Mouse (Mus musculus) midbrain, embryonic 15.5 days (tissue): ENCODE measurements around the gene Pabpc6. TPM values are rescaled to one million over a fixed set of nuclear protein-coding genes. Genes with fewer than 3 reads are reported as not detected.

ENCODE experiments used
- ATAC-seq: fragments of 200-750 bp; cut with Nextera tagmentation; replicated peaks from 2 replicates; pipeline ENCODE4 v1.8.0; 2017; ENCODE audit warnings: moderate TSS enrichment
- H3K27ac ChIP-seq: fragments of 300-500 bp; sonication (generic); 2 replicates; pipeline ENCODE4 v1.5.1; 2015; ENCODE audit warnings: mild to moderate bottlenecking, inconsistent platforms
- H3K27me3 ChIP-seq: fragments of 300-500 bp; sonication (generic); replicated peaks from 2 replicates; pipeline ENCODE4 v1.6.1; 2015; ENCODE audit warnings: inconsistent platforms
- H3K36me3 ChIP-seq: fragments of 300-500 bp; sonication (generic); replicated peaks from 2 replicates; pipeline ENCODE4 v1.6.1; 2015; ENCODE audit warnings: inconsistent platforms
- H3K4me1 ChIP-seq: fragments of 300-500 bp; sonication (generic); 2 replicates; pipeline ENCODE4 v1.6.1; 2015; ENCODE audit warnings: inconsistent platforms
- H3K4me2 ChIP-seq: fragments of 300-500 bp; sonication (generic); 2 replicates; pipeline ENCODE4 v1.6.1; 2015; ENCODE audit warnings: inconsistent platforms, mild to moderate bottlenecking, moderate library complexity
- H3K4me3 ChIP-seq: fragments of 300-500 bp; sonication (generic); 2 replicates; pipeline ENCODE4 v1.5.1; 2015; ENCODE audit warnings: mild to moderate bottlenecking, inconsistent platforms
- H3K9ac ChIP-seq: fragments of 300-500 bp; sonication (generic); 2 replicates; pipeline ENCODE4 v1.6.1; 2015; ENCODE audit warnings: mild to moderate bottlenecking, inconsistent platforms
- H3K9me3 ChIP-seq: fragments of 300-500 bp; sonication (generic); 2 replicates; pipeline ENCODE4 v1.6.1; 2016; ENCODE audit warnings: inconsistent platforms
- WGBS: fragments of 180-500 bp; shearing (Covaris S2); methylation state at CpG from one replicate; pipeline ENCODE4 v1.1.7; 2015; ENCODE audit warnings: mixed read lengths; 5-methylcytosine and 5-hydroxymethylcytosine counted together
- polyA plus RNA-seq: library from polyadenylated mRNA; unstranded; fragments of >200 nt; fragmentation: Nextera tagmentation; extraction: Ambion mirVana; gene quantifications from 2 replicates; pipeline ENCODE4 v1.2.1, GENCODE M21; 2015

The Pabpc6 gene
- polyA plus RNA-seq: not detected in 2 replicates

GRCm38 (mm10) chr17:9669283-9669905, at the start of gene Pabpc6:
Gene Pabpc6 (minus strand): TSS chr17:9669717.
- no peaks in the 10 kb centered on the region for H3K9me3 ChIP-seq
- no peak within 1 kb of the TSS for H3K27ac ChIP-seq
- no peak within 1 kb of the TSS for H3K9ac ChIP-seq
- no peaks in the 10 kb centered on the region for H3K27me3 ChIP-seq
- no peaks in the 10 kb centered on the region for H3K4me1 ChIP-seq
- WGBS: 96% methylated on average over 36 of the region's 36 CpGs
- no peak within 1 kb of the TSS for H3K4me3 ChIP-seq
- no peak within 1 kb of the TSS for H3K4me2 ChIP-seq
- no peaks in the 10 kb centered on the region for H3K36me3 ChIP-seq
- ATAC-seq: no peak

DNA sequence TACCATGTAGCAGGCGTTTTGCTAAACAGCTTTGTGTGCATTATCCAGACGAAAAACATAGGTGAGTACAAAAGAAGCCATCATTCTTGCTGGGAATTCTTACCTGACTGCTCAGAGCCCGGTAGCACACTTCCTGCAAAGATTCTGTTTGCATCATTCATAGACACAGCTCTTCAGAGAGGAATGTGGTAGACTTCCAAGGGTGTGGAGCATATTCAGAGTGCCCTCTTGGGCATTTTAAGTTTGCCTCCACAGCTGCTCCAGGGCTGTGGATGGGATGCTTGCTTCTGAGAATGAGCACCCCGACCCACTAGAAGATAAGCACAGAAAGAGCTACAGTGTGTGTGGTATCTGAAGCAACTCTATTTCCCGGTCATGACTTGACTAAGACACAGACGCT, 41.4 kb upstream of the Pabpc6 start:
- WGBS: 92% methylated on average over 6 of the region's 6 CpGs
- H3K27me3 ChIP-seq: no peaks in the 10 kb centered on the region
- ATAC-seq: no peak
- H3K9me3 ChIP-seq: no peaks in the 10 kb centered on the region
- H3K27ac ChIP-seq: no peak overlapping the region
- H3K4me2 ChIP-seq: no peak overlapping the region
- no peaks in the 10 kb centered on the region for H3K36me3 ChIP-seq
- H3K4me1 ChIP-seq: no peaks in the 10 kb centered on the region
- no peak overlapping the region for H3K9ac ChIP-seq
- H3K4me3 ChIP-seq: no peak overlapping the region

GRCm38 (mm10) chr17:9708888-9709287, 39.4 kb upstream of the Pabpc6 start:
- H3K27ac ChIP-seq: no peak overlapping the region
- WGBS: 94% methylated on average over 3 of the region's 3 CpGs
- no peak overlapping the region for H3K4me2 ChIP-seq
- H3K9ac ChIP-seq: no peak overlapping the region
- no peaks in the 10 kb centered on the region for H3K27me3 ChIP-seq
- H3K9me3 ChIP-seq: no peaks in the 10 kb centered on the region
- H3K4me3 ChIP-seq: no peak overlapping the region
- H3K4me1 ChIP-seq: no peaks in the 10 kb centered on the region
- ATAC-seq: no peak
- H3K36me3 ChIP-seq: no peaks in the 10 kb centered on the region

GRCm38 (mm10) chr17:9707356-9707755, 37.8 kb upstream of the Pabpc6 start:
- H3K9me3 ChIP-seq: no peaks in the 10 kb centered on the region
- no peaks in the 10 kb centered on the region for H3K36me3 ChIP-seq
- WGBS: 89% methylated on average over 1 of the region's 1 CpGs
- H3K4me1 ChIP-seq: no peaks in the 10 kb centered on the region
- H3K27ac ChIP-seq: no peak overlapping the region
- H3K4me2 ChIP-seq: no peak overlapping the region
- no peaks in the 10 kb centered on the region for H3K27me3 ChIP-seq
- H3K4me3 ChIP-seq: no peak overlapping the region
- no peak overlapping the region for H3K9ac ChIP-seq
- no peak for ATAC-seq

DNA sequence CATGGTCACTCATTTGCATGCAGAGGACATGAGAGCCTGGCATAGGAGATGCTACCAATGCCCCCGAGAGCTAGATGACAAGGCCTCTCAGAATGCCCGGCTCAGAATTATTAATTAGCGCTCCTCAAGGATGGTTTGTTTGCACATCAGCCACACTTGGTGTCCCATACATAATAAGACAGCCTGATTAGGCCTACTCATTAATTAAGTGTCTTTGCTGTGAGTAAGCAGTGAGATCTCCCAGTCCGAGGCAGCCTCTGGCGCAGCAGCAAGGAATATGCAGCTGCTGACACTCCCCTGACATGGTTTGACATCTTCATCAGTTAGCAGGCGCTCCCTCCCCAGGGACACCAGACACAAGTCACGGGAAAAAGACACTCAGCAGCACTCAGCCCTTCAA, 28.2 kb upstream of the Pabpc6 start:
- Histone ChIP-seq H3K9me3 (no peaks in the 10 kb centered on the region), H3K27me3 (no peaks in the 10 kb centered on the region), H3K4me3 (no peak overlapping the region), H3K4me2 (no peak overlapping the region), H3K27ac (no peak overlapping the region), H3K9ac (no peak overlapping the region), H3K36me3 (no peaks in the 10 kb centered on the region), H3K4me1 (peaks cover 4% of the 10 kb centered on the region; the same call in 1 of the 2 replicates)
- 37% methylated on average over 7 of the region's 7 CpGs for WGBS
- ATAC-seq: peak; percentile 33; the same call in 1 of the 2 replicates

- no peak for ATAC-seq
- Histone ChIP-seq H3K9ac (no peak overlapping the region), H3K27ac (no peak overlapping the region), H3K4me3 (no peak overlapping the region), H3K4me1 (peaks cover 5% of the 10 kb centered on the region; the same call in 1 of the 2 replicates), H3K27me3 (no peaks in the 10 kb centered on the region), H3K4me2 (no peak overlapping the region), H3K9me3 (no peaks in the 10 kb centered on the region), H3K36me3 (no peaks in the 10 kb centered on the region)
- WGBS: 70% methylated on average over 4 of the region's 4 CpGs
Observed at GRCm38 (mm10) chr17:9691251-9691650, 21.7 kb upstream of the Pabpc6 start.

- 86% methylated on average over 4 of the region's 4 CpGs for WGBS
- peaks cover 4% of the 10 kb centered on the region; the same call in 1 of the 2 replicates for H3K4me1 ChIP-seq
- no peak for ATAC-seq
Observed at GRCm38 (mm10) chr17:9683539-9684155, 14.1 kb upstream of the Pabpc6 start.

GRCm38 (mm10) chr17:9680741-9681140, 11.2 kb upstream of the Pabpc6 start:
- H3K4me1 ChIP-seq: peaks cover 4% of the 10 kb centered on the region; the same call in 1 of the 2 replicates
- ATAC-seq: no peak
- WGBS: 42% methylated on average over 8 of the region's 8 CpGs
- no peak overlapping the region for H3K4me3 ChIP-seq
- H3K4me2 ChIP-seq: no peak overlapping the region
- no peaks in the 10 kb centered on the region for H3K9me3 ChIP-seq
- no peak overlapping the region for H3K9ac ChIP-seq
- H3K27ac ChIP-seq: no peak overlapping the region
- H3K27me3 ChIP-seq: no peaks in the 10 kb centered on the region
- no peaks in the 10 kb centered on the region for H3K36me3 ChIP-seq

More at GRCm38 (mm10) chr17:9683539-9684155, 14.1 kb upstream of the Pabpc6 start:
- no peak overlapping the region for H3K9ac ChIP-seq
- no peaks in the 10 kb centered on the region for H3K27me3 ChIP-seq
- no peak overlapping the region for H3K27ac ChIP-seq
- no peak overlapping the region for H3K4me3 ChIP-seq
- H3K36me3 ChIP-seq: no peaks in the 10 kb centered on the region
- no peaks in the 10 kb centered on the region for H3K9me3 ChIP-seq
- no peak overlapping the region for H3K4me2 ChIP-seq

DNA sequence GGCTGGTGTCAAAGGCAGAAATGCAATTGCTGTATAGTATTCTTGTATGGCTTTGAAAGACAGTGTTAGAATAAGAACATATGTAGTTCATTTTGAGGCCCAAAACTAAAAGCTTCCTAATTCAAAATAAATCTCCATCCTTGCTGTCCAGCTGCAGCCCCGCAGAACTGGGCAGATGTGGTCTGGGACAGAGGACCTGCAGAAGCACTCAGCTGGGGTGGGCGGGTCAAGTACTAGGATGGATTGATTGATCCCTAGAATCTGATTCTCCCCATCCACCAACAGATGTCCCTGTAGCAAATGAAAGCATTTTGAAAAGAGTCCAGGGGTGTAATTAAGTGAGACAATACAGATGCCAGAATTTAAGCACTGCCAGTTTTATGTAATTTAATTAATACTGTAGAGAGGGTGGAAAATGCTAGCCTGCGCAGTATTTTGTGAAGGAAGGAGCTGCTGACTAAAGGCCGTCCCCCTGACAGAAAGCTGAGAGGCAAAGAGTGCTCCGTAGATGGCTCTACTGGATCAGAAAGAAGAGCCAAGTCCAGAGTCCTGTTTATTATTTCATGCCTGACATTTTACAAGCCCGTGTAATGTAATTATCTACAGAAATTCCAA, 5.8 kb upstream of the Pabpc6 start:
- H3K4me3 ChIP-seq: no peak overlapping the region
- H3K4me1 ChIP-seq: no peaks in the 10 kb centered on the region
- H3K36me3 ChIP-seq: no peaks in the 10 kb centered on the region
- no peaks in the 10 kb centered on the region for H3K27me3 ChIP-seq
- H3K4me2 ChIP-seq: no peak overlapping the region
- 68% methylated on average over 6 of the region's 6 CpGs for WGBS
- no peak for ATAC-seq
- no peaks in the 10 kb centered on the region for H3K9me3 ChIP-seq
- H3K9ac ChIP-seq: no peak overlapping the region
- no peak overlapping the region for H3K27ac ChIP-seq

- H3K36me3 ChIP-seq: no peaks in the 10 kb centered on the region
Observed at GRCm38 (mm10) chr17:9667955-9668354, 1.6 kb downstream of the Pabpc6 start.

DNA sequence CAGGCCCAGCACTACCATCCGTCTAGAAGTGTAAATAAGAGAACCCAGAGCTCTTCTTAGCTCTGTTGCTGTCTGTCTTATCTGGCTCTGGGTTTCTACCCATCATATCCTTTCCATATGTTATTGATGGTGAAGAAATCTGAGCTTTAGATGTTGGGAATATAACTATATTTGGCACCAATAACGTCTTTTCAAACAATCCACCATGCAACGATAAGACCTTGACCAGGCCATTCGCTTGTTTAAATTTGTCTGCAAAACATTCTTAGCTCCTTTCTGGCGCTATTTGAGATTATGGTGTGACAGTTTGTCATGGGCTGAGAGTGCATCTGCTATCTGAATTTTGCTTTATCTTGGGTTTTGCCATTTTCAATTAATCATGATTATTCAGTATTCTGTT, 10.9 kb downstream of the Pabpc6 start:
- WGBS: 90% methylated on average over 5 of the region's 5 CpGs

More at GRCm38 (mm10) chr17:9667955-9668354, 1.6 kb downstream of the Pabpc6 start:
- H3K27ac ChIP-seq: no peak overlapping the region
- no peaks in the 10 kb centered on the region for H3K9me3 ChIP-seq
- 88% methylated on average over 9 of the region's 9 CpGs for WGBS
- no peak for ATAC-seq
- H3K4me2 ChIP-seq: no peak overlapping the region
- no peaks in the 10 kb centered on the region for H3K27me3 ChIP-seq
- no peak overlapping the region for H3K9ac ChIP-seq
- no peak overlapping the region for H3K4me3 ChIP-seq
- H3K4me1 ChIP-seq: no peaks in the 10 kb centered on the region

DNA sequence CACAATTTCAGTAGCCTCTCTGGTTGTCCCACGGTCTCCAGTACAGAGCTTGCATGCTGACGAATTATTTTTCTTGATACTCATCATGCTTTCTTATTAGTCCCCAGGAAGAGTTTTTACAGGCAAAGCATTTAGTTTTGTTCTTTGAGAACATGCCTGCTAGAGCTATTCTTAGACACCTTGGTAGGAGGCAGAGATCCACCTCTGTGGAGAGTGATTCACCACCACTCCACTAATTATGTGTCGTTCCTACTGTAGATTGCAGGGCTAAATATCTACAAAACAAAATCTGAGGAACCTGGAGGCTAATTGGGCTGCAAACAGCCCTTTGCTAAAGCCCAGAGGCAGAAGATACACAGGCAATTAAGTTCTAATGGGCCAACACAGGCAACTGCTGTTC, 15.4 kb downstream of the Pabpc6 start:
- Histone ChIP-seq H3K4me2 (no peak overlapping the region), H3K36me3 (no peaks in the 10 kb centered on the region), H3K9me3 (no peaks in the 10 kb centered on the region), H3K27ac (no peak overlapping the region), H3K4me3 (no peak overlapping the region), H3K9ac (no peak overlapping the region), H3K27me3 (no peaks in the 10 kb centered on the region), H3K4me1 (no peaks in the 10 kb centered on the region)
- no peak for ATAC-seq
- 86% methylated on average over 3 of the region's 3 CpGs for WGBS

More for the DNA sequence above, 10.9 kb downstream of the Pabpc6 start:
- no peaks in the 10 kb centered on the region for H3K36me3 ChIP-seq
- H3K4me2 ChIP-seq: no peak overlapping the region
- no peak for ATAC-seq
- H3K4me1 ChIP-seq: no peaks in the 10 kb centered on the region
- H3K9me3 ChIP-seq: no peaks in the 10 kb centered on the region
- no peak overlapping the region for H3K4me3 ChIP-seq
- no peak overlapping the region for H3K27ac ChIP-seq
- no peak overlapping the region for H3K9ac ChIP-seq
- H3K27me3 ChIP-seq: no peaks in the 10 kb centered on the region
